Mouse (Mus musculus): ENCODE measurements at regions not wholly inside any gene's neighbourhood (a gene's known extent, or its start where the extent isn't known, plus 50 kb on each side); places are given as distances from the start of the nearest gene placed in this dataset.

- DNase-seq, result peak; percentile 16
These were observed 282.5 kb downstream of the Sox11 start for GRCm38 (mm10) chr12:27059885-27060284.

- DNase-seq, result no peak
These were observed 288.0 kb downstream of the Sox11 start for GRCm38 (mm10) chr12:27054411-27054810.

GRCm38 (mm10) chr12:27037922-27038321, 304.5 kb downstream of the Sox11 start:
- DNase-seq, result no peak

DNA sequence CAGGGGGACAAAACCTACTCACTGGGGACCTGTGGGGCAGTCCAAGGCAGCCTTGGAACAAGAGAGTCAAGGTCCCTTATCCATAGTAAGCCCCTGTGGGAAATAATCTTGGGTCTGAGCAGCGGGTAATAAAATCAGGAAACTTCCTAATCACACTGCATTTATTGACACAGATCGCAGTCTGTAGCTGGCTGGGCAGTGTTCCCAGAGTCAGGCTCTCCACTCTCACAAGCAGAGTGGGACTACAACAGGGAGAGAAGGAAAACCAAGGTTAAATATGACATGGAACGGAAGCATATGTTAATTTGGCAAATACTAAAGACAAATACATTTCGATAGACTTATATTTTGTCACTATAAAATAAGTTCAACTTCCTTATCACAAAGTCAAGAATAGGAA, 322.6 kb downstream of the Sox11 start:
- no peak for DNase-seq

GRCm38 (mm10) chr12:27018366-27018765, 324.0 kb downstream of the Sox11 start:
- DNase-seq, result no peak

- no peak for DNase-seq
These were observed 343.1 kb downstream of the Sox11 start for GRCm38 (mm10) chr12:26999287-26999686.

DNA sequence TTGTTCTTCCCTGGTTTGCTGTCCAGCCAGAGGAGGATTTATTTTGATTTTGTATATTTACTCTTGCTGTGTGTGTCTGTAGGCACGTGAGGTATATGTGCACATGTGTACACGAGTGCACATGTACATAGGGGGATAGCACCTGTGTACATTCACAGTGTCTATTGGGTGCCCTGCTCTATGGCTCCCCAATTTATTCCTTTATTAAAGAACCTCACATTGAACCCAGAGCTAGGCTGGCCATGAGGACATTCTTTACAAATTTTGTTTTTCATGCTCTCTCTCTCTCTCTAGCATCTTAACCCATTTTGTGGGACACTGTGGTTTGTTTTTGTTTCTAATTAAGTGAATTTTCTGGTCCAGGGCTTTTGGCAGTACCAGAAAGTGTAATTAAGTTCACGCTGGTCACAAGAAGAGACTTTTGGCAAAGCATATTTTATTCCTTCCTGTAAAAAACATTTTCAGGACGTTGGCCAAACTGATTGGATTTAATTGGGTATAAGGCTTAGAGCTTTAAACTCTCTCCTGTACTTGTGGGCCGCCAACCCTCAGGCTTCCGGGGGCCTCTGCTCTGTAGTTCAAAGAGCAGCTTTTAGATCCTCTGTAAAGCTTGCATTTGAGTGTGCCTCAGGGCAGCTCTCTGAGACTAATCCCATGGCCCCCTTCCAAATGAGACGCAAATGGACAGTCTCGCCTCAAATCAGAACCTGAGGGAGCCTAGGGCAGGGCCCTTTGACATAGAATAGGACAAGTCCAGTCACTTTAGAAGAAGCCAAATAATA, 365.9 kb downstream of the Sox11 start:
- no peak for DNase-seq

GRCm38 (mm10) chr12:26972495-26973113, 369.8 kb downstream of the Sox11 start:
- DNase-seq, result no peak

DNA sequence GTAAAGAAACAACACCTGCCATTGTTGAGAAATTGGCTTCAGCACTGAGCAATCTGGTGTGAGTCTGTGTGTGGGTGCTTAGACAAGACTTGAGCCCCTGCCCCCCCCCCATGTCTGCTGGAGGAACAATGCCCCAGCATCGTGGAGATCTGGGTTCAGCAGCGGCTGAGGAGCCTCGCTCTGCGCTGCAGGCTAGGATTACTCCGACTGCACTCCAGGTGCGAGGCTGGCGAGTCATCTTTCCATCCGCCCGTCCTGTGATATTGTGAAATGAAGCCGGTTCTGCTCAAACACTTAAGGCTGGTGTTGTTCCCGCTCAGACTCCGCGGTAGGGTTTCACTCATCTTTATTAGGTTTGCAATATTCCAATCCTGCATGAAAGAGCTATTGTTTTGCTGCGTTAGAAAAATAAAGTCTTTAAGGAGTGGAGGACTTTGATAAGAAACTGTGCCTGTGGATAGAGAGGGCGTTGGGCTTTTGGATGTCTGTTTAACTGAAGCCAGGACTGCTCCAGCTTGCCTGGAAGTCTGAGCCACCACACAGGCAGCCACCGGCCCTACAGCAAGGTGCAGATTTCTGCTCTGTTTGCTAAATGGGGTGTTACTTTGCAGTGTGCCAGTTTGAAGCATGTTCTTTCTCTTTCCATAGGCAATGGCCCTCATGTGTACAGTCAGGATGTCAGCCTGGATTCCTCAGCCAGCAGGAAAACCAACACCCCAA, 375.2 kb downstream of the Sox11 start:
- DNase-seq, result no peak

- DNase-seq, result no peak
These were observed 378.5 kb downstream of the Sox11 start for GRCm38 (mm10) chr12:26963917-26964316.

DNA sequence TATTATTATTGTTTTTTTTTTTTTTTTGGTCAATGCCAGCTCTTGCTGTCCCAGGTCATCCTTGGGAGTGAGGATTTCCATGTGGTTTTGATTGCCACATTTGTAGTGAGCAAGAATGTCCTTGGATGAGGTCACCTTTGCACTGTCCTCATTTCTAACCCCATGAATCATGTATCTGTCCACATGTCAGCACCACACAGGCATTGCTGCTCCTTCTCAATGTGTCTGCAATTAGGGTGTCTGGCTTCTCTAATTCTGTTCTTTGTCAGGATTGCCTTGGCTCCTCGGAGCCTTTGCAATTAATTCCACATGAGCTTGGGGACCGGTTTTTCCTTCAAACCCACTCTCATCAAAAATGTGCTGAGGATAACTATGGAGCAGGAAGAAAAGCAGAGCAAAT, 402.5 kb downstream of the Sox11 start:
- no peak for DNase-seq

GRCm38 (mm10) chr12:26937836-26938235, 404.5 kb downstream of the Sox11 start:
- DNase-seq, result no peak

- no peak for DNase-seq
These were observed 405.5 kb downstream of the Sox11 start for GRCm38 (mm10) chr12:26936696-26937458.

DNA sequence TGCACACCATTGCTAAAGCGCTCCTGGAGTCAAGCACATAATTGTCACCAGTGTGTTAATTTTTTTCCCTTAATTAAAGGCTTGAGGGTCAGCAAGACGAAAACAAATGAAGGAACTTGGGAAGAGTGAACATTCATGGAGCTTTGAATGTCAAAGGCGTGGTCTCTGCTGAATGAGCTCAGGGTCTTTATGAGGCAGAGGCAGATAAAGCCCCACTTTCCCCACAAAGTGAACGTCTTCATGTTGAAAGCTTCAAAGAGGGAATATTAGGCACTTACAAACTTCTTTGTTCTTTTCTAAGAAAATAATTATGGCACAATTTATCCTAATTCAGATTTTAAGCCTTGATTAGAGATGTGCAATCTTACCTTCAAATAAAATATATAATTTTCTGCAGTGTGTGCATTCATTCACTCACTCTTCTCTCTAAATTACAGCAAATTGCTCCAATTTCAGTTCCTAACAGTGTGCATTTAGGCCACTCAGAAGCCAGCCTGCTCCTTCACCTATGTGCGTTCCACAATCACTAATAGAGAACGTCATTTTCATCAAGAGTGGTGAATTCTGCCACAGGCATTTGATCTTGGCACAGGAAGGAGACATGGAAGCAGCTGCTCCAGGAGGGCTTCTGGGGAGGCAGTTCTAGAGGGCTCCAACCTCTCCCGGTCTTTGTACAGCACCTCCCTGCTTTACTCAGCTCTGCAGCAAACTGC, 412.1 kb downstream of the Sox11 start:
- DNase-seq, result no peak

GRCm38 (mm10) chr12:26906126-26906525, 436.2 kb downstream of the Sox11 start:
- no peak for DNase-seq

- no peak for DNase-seq
These were observed 434.9 kb downstream of the Cmpk2 start for GRCm38 (mm10) chr12:26903894-26904272.

GRCm38 (mm10) chr12:26903073-26903893, 434.3 kb downstream of the Cmpk2 start:
- DNase-seq, result peak; percentile 4

GRCm38 (mm10) chr12:26891190-26891589, 422.2 kb downstream of the Cmpk2 start:
- no peak for DNase-seq

GRCm38 (mm10) chr12:26886635-26887014, 417.6 kb downstream of the Cmpk2 start:
- no peak for DNase-seq

DNA sequence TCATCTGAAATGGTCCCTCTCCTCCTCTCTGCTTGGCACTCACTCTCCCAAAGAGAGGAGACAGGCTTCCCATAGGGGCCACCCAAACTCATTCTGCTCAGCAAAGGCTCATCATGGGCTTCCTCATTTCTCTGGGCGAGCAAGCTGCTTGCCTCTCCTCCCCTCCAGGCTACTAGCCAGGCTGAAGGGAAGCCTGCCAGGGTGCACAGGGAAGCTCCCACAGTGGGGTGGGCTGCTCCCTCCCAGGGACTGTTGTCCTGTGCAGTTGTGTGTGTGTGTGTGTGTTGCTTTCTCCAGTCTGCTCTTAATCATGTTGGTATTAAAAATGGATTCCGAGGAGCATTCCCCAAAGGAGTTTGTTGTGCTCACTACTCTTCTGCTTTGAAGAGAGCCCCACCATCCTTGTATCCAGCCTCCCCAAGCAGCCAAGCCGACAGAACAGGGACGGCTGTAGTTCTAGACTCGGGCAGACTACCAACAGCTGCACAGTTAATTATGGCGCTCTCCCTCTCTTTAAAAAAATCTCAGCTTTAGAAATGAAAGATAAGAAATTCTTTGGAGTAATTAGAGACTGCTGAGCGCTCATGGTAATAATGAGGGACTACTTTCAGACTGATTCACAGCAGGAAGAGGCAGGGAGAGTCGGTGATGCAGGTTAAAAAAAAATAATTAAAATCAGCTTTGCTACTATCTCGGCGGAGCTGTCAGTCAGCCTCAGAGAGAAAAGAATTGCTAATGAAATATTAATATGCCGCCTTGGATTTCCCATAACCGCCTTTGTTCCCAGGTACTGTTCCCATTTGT, 417.0 kb downstream of the Cmpk2 start:
- no peak for DNase-seq

DNA sequence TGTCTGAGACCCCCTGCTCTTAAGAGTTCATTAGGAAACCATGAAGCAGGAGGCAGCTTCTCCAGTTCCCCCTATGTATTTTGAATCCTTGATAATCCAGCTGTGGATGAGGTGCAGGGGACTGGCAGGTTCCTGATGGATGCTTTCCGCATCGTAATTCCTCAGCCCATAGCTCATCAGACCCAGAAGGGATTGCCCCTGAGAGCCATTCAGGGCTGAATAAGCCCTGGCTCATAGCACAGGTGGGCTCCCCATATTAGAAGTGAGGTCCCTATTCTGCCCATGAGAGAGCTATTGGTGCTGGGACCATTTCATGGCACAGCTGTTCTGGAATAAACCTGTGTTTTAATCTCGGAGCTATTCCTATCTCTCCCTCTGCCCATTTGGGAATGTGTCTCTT, 416.1 kb downstream of the Cmpk2 start:
- DNase-seq, result no peak

Measured in kidney, adult 18-20 months (tissue).